Mouse (Mus musculus) neural tube, embryonic 11.5 days (tissue): ENCODE measurements around the gene Cyp26b1. TPM values are rescaled to one million over a fixed set of nuclear protein-coding genes. Genes with fewer than 3 reads are reported as not detected.

Experiments
- ATAC-seq: fragments of 200-750 bp; cut with Nextera tagmentation; 2 replicates; pipeline ENCODE4 v1.8.0; 2017; ENCODE audit warnings: moderate number of reproducible peaks, mild to moderate bottlenecking, moderate TSS enrichment, moderate library complexity; ENCODE audit not compliant: insufficient read depth, low FRiP score, low TSS enrichment
- DNase-seq: peaks from one replicate; pipeline ENCODE4 v3.0.0-alpha.2; 2015; ENCODE audit warnings: low spot score
- H3K27ac ChIP-seq: fragments of 300-500 bp; sonication (generic); 2 replicates; pipeline ENCODE4 v1.5.1; 2014; ENCODE audit warnings: low read depth, mild to moderate bottlenecking, low read length
- H3K27me3 ChIP-seq: fragments of 300-500 bp; sonication (generic); 2 replicates; pipeline ENCODE4 v1.6.1; 2014; ENCODE audit warnings: mild to moderate bottlenecking, low read length, mixed read lengths; ENCODE audit not compliant: control insufficient read depth, insufficient read depth
- H3K36me3 ChIP-seq: fragments of 300-500 bp; sonication (generic); 2 replicates; pipeline ENCODE4 v1.6.1; 2014; ENCODE audit warnings: mild to moderate bottlenecking, low read length, moderate library complexity, mixed read lengths; ENCODE audit not compliant: control insufficient read depth, insufficient read depth
- H3K4me1 ChIP-seq: fragments of 300-500 bp; sonication (generic); 2 replicates; pipeline ENCODE4 v1.6.1; 2014; ENCODE audit warnings: low read length, mixed read lengths; ENCODE audit not compliant: control insufficient read depth, insufficient read depth
- H3K4me2 ChIP-seq: fragments of 300-500 bp; sonication (generic); 2 replicates; pipeline ENCODE4 v1.6.1; 2014; ENCODE audit warnings: low read depth, mild to moderate bottlenecking, moderate library complexity
- H3K4me3 ChIP-seq: fragments of 300-500 bp; sonication (generic); 2 replicates; pipeline ENCODE4 v1.5.1; 2014; ENCODE audit warnings: low read depth, low read length
- H3K9ac ChIP-seq: fragments of 300-500 bp; sonication (generic); 2 replicates; pipeline ENCODE4 v1.6.1; 2014; ENCODE audit warnings: mild to moderate bottlenecking, low read length
- H3K9me3 ChIP-seq: fragments of 300-500 bp; sonication (generic); 2 replicates; pipeline ENCODE4 v1.6.1; 2016; ENCODE audit warnings: low read length; ENCODE audit not compliant: control insufficient read depth
- WGBS: fragments of 180-500 bp; shearing (Covaris S2); extraction: QIAGEN DNeasy Blood & Tissue Kit; methylation state at CpG from one replicate; pipeline ENCODE4 v1.1.7; 2014; 5-methylcytosine and 5-hydroxymethylcytosine counted together
- polyA plus RNA-seq: library from polyadenylated mRNA; unstranded; fragments of >200 nt; fragmentation: Nextera tagmentation; extraction: Ambion mirVana; gene quantifications from 2 replicates; pipeline ENCODE4 v1.2.1, GENCODE M21; 2014

The Cyp26b1 gene
- polyA plus RNA-seq, 1 experiment from 2014 or later, result 1.9 TPM

DNA sequence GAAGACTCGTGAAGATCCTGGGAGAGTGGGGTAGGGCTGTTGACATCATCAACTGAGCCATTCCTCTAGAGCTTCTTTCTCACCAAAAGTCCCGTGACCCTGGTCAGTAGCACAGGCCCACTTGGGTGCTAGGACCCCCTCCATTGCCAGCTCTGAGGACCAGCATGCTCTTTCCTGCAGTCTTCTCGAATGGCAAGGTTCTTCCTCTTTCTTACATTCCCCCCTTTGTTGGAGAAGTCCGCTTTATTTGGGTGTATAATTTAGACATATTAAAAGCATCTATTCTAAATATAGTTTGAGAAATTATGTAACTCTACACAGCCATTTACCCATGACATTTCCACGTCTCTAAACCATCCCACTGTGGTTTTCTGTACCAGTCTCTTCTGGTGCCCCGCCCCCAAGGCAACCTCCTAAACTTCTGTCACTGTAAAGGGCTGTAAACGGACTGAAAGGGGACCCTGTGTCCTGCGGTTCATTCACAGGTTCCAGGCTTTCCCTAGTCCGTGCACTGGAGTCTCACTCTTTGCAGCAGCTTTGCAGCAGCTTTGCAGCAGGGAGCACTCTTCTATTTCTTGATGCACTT lies 43.8 kb downstream of the Cyp26b1 start:
- H3K4me2 ChIP-seq, result no peak overlapping the region
- no peak overlapping the region for H3K27ac ChIP-seq
- no peak for DNase-seq
- no peak for ATAC-seq
- no peak overlapping the region for H3K9ac ChIP-seq
- no peaks in the 10 kb centered on the region for H3K4me1 ChIP-seq
- H3K36me3 ChIP-seq, result no peaks in the 10 kb centered on the region
- WGBS, result 59% methylated on average over 9 of the region's 9 CpGs
- no peak overlapping the region for H3K4me3 ChIP-seq
- no peaks in the 10 kb centered on the region for H3K9me3 ChIP-seq
- no peaks in the 10 kb centered on the region for H3K27me3 ChIP-seq

DNA sequence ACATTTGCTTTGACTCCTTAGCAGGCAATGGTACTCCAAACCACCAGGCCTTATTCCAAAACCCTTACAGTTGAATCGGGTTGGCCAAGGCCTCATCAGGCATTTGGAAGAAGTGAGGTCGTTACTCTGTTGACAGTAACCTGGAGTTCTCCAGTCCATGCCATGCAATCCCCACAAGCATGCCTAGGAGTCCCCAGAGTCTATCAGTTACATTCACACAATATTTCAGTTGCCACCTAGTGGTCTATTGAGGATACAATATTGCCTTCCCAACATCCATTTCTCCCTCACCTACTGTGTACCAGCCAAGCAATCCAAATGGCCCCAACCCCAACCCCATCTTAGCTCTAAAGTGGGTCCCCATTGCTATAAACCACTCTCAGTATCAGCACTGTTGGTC lies 48.3 kb downstream of the Cyp26b1 start:
- Histone ChIP-seq H3K27me3 (no peaks in the 10 kb centered on the region), H3K4me1 (no peaks in the 10 kb centered on the region), H3K9ac (no peak overlapping the region), H3K36me3 (no peaks in the 10 kb centered on the region), H3K27ac (no peak overlapping the region), H3K4me3 (no peak overlapping the region), H3K9me3 (no peaks in the 10 kb centered on the region), H3K4me2 (no peak overlapping the region)
- WGBS, result 76% methylated on average over 2 of the region's 2 CpGs
- ATAC-seq, result no peak
- DNase-seq, result no peak

DNA sequence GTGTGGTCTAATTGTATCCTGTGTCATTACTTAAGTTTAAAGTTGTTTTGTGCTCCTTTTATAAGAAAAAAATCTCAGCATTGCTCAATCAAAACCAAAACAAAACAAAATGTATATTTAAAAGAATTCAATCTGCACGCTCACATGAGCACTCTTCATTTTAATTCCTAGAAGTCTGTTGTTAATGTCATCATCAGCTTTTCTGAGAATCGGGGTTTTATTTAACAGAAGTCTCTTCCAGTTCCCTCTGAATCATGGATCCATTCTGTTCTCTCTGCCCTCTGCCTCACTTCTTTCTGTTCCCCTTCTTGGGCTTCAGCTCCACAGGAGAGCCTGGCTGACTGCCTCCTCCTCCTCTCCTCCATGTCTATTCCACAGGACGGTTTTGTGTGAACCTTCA lies 49.3 kb downstream of the Cyp26b1 start:
- ATAC-seq, result no peak
- no peak overlapping the region for H3K9ac ChIP-seq
- no peak overlapping the region for H3K4me2 ChIP-seq
- no peaks in the 10 kb centered on the region for H3K4me1 ChIP-seq
- no peak for DNase-seq
- no peak overlapping the region for H3K4me3 ChIP-seq
- WGBS, result 89% methylated on average over 3 of the region's 3 CpGs
- no peak overlapping the region for H3K27ac ChIP-seq
- no peaks in the 10 kb centered on the region for H3K27me3 ChIP-seq
- no peaks in the 10 kb centered on the region for H3K36me3 ChIP-seq
- no peaks in the 10 kb centered on the region for H3K9me3 ChIP-seq

DNA sequence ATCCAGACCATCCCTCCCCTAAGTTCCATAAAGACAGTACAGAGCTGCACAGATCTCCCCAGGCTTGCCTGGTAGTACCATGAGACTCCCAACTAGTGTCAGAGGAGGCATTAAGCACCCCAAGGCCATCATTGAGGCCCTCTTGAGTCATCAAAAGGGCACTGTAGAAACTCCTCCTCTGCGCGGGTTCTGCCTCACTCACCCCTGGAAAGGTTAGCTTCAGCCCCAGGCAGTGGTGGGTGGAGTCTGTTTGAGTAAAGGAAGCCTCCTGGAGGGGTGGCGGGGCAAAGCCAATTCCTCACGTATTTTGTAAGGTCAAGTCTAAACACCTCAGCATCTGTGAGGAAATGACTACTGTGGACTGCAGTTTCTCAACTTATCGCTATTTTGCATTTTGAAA lies 50.2 kb downstream of the Cyp26b1 start:
- Histone ChIP-seq H3K9ac (no peak overlapping the region), H3K4me1 (no peaks in the 10 kb centered on the region), H3K27ac (no peak overlapping the region), H3K27me3 (no peaks in the 10 kb centered on the region), H3K36me3 (no peaks in the 10 kb centered on the region), H3K4me3 (no peak overlapping the region), H3K4me2 (no peak overlapping the region), H3K9me3 (no peaks in the 10 kb centered on the region)
- ATAC-seq (no peak), DNase-seq (no peak)
- 34% methylated on average over 5 of the region's 5 CpGs for WGBS

DNA sequence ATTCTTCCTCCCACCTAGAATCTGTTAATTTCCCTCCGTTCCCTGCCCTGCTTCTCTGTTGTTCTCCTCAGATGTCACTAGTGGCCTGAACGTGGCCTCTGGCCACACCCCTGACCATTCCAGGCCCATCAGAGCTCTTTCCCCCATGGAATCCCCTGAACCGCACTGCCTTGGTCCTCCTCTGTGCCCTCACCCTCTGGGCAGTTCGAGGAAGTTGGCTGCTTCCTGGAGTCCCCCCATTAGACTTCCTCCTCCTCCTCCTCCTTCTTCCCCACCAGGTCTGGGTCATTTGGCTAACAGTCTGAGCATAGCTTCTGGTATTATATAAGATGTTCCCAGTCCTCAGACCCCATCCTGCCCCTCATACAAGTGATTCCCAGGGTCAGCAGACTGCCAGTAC lies 53.8 kb downstream of the Cyp26b1 start:
- Histone ChIP-seq H3K27ac (no peak overlapping the region), H3K9me3 (no peaks in the 10 kb centered on the region), H3K27me3 (no peaks in the 10 kb centered on the region), H3K36me3 (no peaks in the 10 kb centered on the region), H3K4me1 (no peaks in the 10 kb centered on the region), H3K4me2 (no peak overlapping the region), H3K4me3 (no peak overlapping the region), H3K9ac (no peak overlapping the region)
- DNase-seq (no peak), ATAC-seq (no peak)
- WGBS, result 54% methylated on average over 4 of the region's 4 CpGs

DNA sequence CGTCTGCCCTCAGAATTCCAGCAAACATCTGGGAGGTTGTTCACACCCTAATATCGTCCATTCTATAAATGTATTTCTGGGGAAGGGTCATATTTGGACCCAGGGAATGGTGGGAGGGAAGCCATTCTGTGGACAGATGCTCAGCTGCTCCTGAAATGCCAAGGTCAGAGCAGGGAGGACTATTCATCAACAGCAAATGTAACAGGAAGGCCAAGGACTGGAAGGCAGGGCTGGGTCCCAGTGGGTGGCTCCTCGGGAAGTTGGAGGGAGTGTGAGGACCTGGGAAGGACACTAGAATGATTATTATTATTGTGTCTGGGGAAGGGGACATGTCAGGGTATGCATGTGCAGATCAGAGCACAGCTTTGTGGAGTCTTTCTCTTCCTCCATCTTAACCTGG lies 55.0 kb downstream of the Cyp26b1 start:
- Histone ChIP-seq H3K27ac (no peak overlapping the region), H3K4me2 (no peak overlapping the region), H3K27me3 (no peaks in the 10 kb centered on the region), H3K4me1 (no peaks in the 10 kb centered on the region), H3K36me3 (no peaks in the 10 kb centered on the region), H3K9me3 (no peaks in the 10 kb centered on the region), H3K9ac (no peak overlapping the region), H3K4me3 (no peak overlapping the region)
- DNase-seq (no peak), ATAC-seq (no peak)
- WGBS, result 74% methylated on average over 3 of the region's 3 CpGs

DNA sequence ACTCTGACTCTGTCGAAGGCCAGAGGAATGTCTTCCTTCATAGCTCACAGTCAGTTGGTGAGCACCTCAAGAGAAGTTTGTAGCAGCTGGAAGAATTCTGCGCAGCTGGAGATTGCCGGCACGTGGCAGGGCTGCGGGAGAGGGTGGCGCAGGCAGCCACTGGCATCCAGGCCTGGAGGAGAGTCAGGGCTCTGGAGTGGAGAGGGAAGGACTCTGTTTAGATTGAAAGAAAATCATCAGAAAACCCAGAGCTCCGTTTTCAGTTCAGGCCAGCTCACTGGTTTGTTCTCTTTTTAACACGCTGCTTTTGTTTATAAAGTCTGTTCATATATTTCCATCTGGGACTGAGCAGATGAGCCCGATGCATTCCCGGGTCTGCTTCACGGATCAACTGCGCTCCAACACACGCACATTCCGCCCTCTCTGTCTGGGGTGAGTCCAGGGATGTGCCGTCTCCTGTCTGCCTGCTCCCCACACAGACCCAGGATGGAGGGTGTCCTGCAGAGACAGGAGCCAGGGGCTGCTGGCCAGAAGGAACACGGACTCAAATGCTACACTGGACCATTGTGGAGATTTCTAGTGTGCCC lies 56.0 kb downstream of the Cyp26b1 start:
- ATAC-seq (no peak), DNase-seq (no peak)
- Histone ChIP-seq H3K9me3 (no peaks in the 10 kb centered on the region), H3K4me3 (no peak overlapping the region), H3K27me3 (no peaks in the 10 kb centered on the region), H3K36me3 (no peaks in the 10 kb centered on the region), H3K27ac (no peak overlapping the region), H3K9ac (no peak overlapping the region), H3K4me2 (no peak overlapping the region), H3K4me1 (no peaks in the 10 kb centered on the region)
- 75% methylated on average over 16 of the region's 16 CpGs for WGBS

DNA sequence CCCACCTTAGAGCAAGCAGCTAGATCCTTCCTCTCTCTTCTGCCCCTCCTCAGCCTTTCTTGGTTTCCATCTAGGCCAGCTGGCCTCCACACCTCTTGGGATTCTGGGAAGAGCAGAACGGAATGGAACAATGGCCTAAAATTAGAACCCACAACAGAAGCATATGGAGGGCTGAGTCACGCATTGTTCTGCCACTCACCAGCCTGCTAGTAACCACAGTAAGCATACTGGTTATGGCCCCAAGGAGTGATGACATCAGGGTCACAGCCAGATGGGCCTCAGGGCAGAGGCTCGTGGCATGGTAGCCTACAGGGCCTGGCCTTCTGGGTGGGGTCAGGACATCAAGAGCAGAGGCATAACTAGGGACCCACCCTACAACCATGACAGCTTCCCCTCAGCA lies 58.8 kb downstream of the Cyp26b1 start:
- Histone ChIP-seq H3K9ac (no peak overlapping the region), H3K27ac (no peak overlapping the region), H3K36me3 (no peaks in the 10 kb centered on the region), H3K4me3 (no peak overlapping the region), H3K4me2 (no peak overlapping the region), H3K27me3 (no peaks in the 10 kb centered on the region), H3K4me1 (no peaks in the 10 kb centered on the region), H3K9me3 (no peaks in the 10 kb centered on the region)
- DNase-seq (no peak), ATAC-seq (no peak)
- WGBS, result 67% methylated on average over 3 of the region's 3 CpGs

DNA sequence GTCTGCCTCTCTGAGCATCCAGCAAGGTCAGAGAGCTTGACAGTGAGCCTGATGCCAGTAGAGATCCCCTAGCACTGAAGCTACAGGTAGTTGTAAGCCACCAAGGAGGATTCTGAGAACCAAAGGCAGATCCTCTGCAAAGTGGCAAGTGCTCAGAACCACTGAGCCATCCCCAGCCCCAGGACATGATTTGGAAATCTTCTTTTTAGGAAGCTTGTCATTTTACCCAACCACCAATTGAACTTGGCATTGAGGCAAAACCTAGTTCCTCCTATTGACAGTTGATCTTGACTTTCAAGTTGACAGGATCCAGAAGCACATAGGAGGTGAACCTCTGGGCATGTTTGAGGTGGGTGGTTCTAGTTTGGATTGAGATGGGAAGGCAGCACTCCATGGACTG lies 63.8 kb downstream of the Cyp26b1 start:
- no peaks in the 10 kb centered on the region for H3K36me3 ChIP-seq
- no peaks in the 10 kb centered on the region for H3K27me3 ChIP-seq
- no peak overlapping the region for H3K9ac ChIP-seq
- no peaks in the 10 kb centered on the region for H3K4me1 ChIP-seq
- no peak overlapping the region for H3K4me2 ChIP-seq
- H3K4me3 ChIP-seq, result no peak overlapping the region
- DNase-seq, result no peak
- no peak overlapping the region for H3K27ac ChIP-seq
- ATAC-seq, result no peak
- H3K9me3 ChIP-seq, result no peaks in the 10 kb centered on the region
